Mouse (Mus musculus) urinary bladder, postnatal 36 days (tissue): ENCODE measurements around the gene Eml6.
"Not testable (repeated sequence)": the region's sequence is repeated elsewhere in the genome, so short reads cannot be mapped to it uniquely, and the experiment has no call there.

Experiments used
- DNase-seq, 2 experiments: peaks; one replicate each; pipeline ENCODE4 v3.0.0; 2022; ENCODE audit warnings: low spot score in 2 of 2, mixed read lengths in 1 of 2

Eml6 gene

GRCm38 (mm10) chr11:30025835-30026472 lies at the start of gene Eml6:
Gene Eml6, minus strand, starts transcription at chr11:30026033.
- DNase-seq: peak; percentile 91 to 97

DNA sequence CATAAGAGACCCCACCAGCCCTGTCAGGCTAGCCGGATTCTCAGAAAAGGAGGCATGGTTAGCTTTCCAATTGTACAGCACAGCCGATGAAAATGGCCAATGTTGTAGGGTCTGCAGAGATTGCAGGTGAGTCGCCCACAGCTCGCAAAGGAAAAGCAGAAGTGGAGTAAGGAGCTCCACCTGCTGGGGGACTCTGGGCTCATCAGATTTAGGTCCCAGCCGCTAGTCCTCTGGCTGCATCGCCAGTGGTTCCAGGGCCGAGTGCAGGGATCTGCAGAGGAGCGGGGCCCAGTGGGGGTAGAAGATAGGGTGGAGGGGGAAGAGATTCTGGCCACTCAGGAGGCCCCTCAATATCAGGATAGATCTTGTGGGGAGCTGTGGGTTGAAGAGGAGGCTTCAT lies 31.5 kb upstream of the Eml6 start:
- no peak for DNase-seq

GRCm38 (mm10) chr11:30025144-30025543 lies 689 bp downstream of the Eml6 start:
- no peak for DNase-seq

DNA sequence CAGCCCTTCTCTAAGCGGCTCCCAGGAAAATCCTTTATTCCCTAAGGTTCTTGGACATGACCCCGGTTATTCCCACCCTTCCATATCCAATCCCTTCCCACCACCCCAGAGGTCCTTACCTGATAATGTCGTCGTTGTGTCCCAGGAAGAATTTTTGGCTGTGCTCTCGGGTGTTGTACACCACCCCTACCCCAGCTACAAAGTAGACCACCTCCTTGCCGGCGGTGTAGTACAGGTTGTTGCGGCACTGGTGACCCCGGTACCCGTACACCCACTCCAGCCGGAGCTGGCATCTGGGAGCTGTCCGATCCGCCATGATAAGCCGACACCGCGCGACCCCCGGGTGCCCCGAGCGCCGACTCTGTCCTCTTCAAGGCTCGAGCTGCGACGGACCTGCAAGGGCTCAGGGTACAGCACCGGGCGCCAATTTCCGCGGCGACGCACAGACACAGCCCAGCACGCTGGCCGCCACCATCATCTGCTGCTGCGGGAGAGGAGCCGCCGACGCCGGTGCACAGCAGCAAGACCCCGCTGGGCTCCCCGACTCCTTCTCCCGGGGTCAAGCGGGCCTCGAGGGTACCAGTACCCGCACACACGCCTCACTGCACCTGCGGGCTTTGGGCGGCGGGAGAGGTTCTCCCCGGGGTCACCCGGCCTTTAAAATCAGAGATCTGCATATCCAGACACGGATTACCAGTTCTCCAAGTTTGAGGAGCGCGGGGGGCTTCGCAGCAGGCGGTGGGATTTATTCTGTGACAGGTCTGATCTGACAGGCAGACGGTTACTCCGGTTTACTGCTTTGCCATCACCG lies 1.4 kb downstream of the Eml6 start:
- peak; percentile 8 to 24 for DNase-seq

DNA sequence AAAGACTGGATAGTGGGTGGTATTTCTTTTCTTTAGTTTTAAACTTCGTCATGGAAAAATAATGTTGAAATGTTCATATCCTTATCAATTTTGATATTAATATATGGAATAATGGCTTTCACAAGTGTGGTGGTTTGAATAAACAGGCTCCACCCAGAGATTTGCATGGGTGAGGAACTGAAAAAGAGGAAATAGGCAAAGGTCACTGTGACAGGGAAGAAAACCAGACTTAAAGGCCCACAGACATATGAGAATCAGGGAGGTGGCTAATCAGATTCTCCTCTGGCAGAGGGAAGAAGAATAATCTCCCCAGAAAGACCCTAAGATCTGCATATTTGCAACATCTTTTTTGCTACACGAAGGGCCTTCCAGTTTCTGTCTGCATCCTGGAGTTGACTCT lies 39.6 kb downstream of the Eml6 start:
- no peak for DNase-seq

- DNase-seq: no peak
Observed at GRCm38 (mm10) chr11:29968874-29969273, 57.0 kb downstream of the Eml6 start.

GRCm38 (mm10) chr11:29959366-29959765 lies 66.5 kb downstream of the Eml6 start:
- DNase-seq: no peak

DNA sequence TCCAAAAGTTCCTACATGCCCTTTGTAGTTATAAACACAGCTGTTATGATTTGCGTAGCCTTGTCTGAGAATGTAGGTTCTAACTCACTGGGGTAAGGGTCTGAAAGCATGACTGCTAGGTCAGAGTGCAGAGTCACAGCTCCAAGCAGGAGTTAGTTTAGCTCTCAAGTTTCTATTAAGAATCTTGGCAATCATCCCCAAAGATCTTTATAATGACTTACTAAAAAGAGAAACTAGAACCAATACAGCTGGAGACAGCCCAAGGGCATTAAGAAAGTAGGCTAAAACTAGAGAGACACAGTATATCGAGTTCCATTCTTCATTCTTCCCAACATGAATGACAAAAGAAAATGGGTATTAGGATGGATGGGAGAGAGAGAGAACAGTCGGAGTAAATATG lies 81.2 kb downstream of the Eml6 start:
- no peak for DNase-seq

GRCm38 (mm10) chr11:29924332-29924731 lies 101.5 kb downstream of the Eml6 start:
- DNase-seq: no peak

- no peak for DNase-seq
Observed at GRCm38 (mm10) chr11:29923851-29924250, 102.0 kb downstream of the Eml6 start.

GRCm38 (mm10) chr11:29913180-29913579 lies 112.7 kb downstream of the Eml6 start:
- DNase-seq: no peak

DNA sequence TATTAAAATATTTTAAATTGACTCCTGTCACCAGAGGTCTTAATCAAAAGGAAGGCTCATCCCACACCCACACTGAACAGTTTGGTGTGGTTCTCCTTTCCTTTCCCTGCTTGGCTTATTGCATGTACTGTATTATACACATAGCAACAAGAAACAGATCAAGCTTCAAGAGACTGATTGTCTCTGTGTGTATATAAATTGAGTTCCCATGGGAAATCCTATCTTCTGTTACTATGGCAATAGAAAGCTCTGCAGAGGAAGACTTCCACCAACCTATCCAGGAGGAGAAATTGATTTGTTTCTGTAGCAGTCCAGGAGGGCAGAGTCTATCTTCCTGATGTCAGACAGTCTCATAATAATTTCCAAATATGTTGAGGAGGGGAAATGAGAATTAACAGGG lies 116.5 kb downstream of the Eml6 start:
- no peak for DNase-seq

GRCm38 (mm10) chr11:29885160-29885559 lies 140.7 kb downstream of the Eml6 start:
- DNase-seq: peak; percentile 35 to 48

- no peak for DNase-seq
Observed at GRCm38 (mm10) chr11:29884355-29884754, 141.5 kb downstream of the Eml6 start.

- no peak for DNase-seq
Observed at GRCm38 (mm10) chr11:29883024-29883423, 142.8 kb downstream of the Eml6 start.

GRCm38 (mm10) chr11:29879641-29880040 lies 146.2 kb downstream of the Eml6 start:
- no peak for DNase-seq

- DNase-seq: no peak
Observed at GRCm38 (mm10) chr11:29877981-29878380, 147.9 kb downstream of the Eml6 start.

DNA sequence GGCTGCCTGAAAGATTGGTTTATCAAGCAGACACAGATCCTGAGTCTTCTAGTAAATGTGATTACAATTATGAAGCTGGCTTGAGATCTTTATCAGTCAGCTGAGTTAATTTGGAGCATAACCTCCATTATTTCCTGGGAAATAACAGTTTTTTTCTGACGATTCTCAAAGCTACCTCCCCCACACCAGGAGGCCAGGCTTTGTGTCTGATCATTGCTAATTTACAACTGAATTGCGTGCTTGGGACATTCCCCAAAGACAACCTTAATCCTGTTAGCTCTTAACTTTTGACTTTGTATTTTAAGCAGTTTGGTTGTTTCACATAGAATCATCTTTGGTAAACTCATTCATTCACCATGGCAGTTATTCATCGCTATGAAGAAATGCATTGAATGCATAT lies 148.6 kb downstream of the Eml6 start:
- no peak for DNase-seq

GRCm38 (mm10) chr11:29874781-29875180 lies 151.1 kb downstream of the Eml6 start:
- DNase-seq: not testable (repeated sequence)

- DNase-seq: no peak
Observed at GRCm38 (mm10) chr11:29870174-29870573, 155.7 kb downstream of the Eml6 start.

- DNase-seq: no peak
Observed at GRCm38 (mm10) chr11:29864269-29864668, 161.6 kb downstream of the Eml6 start.

- DNase-seq: no peak
Observed at GRCm38 (mm10) chr11:29861750-29862397, 164.0 kb downstream of the Eml6 start.

GRCm38 (mm10) chr11:29861040-29861439 lies 164.8 kb downstream of the Eml6 start:
- no peak for DNase-seq
